Mouse (Mus musculus): ENCODE data around the gene Tmem200a.

Tmem200a gene

GRCm38 (mm10) chr10:25876809-25877208 lies 202.0 kb downstream of the Tmem200a start:
- DNase-seq = no peak

DNA sequence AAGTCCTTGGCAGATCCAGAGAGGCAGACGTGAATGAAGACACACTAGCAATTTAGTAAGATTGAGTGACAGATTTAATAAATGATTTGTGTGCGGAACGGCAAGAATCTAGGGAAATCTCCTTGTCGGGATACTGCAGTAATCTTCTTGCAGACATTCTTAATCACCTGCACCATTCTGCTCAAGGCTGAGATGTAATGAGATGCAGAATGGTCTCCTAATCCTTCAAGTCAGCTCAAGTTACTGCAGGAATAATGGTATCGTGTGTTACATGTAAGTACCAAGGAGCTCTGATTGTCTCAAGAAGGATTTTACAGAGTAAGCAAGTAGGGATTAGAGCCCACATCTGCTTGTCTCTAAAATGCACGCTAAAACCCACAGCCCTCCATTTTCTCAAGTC lies 210.1 kb downstream of the Tmem200a start:
- DNase-seq = no peak

Data from cerebellum, adult 8-10 months (tissue).